Mouse (Mus musculus) limb, embryonic 11.5 days (tissue): Measurements from ENCODE around the gene Gm13090. TPM values are rescaled to one million over a fixed set of nuclear protein-coding genes. Genes with fewer than 3 reads are reported as not detected.

ENCODE experiments used
- ATAC-seq: fragments of 200-750 bp; cut with Nextera tagmentation; 2 replicates; pipeline ENCODE4 v1.8.0; 2017; ENCODE audit warnings: low read depth; ENCODE audit not compliant: insufficient number of reproducible peaks, low FRiP score, low TSS enrichment
- DNase-seq: peaks from one replicate; pipeline ENCODE4 v3.0.0-alpha.2; 2015; ENCODE audit warnings: low spot score
- H3K27ac ChIP-seq: fragments of 300-500 bp; sonication (generic); replicated peaks from 2 replicates; pipeline ENCODE4 v1.5.1; 2014; ENCODE audit warnings: low read depth, mild to moderate bottlenecking, low read length
- H3K27me3 ChIP-seq: fragments of 300-500 bp; sonication (generic); 2 replicates; pipeline ENCODE4 v1.6.1; 2014; ENCODE audit warnings: mild to moderate bottlenecking, low read length, mixed read lengths; ENCODE audit not compliant: control insufficient read depth, insufficient read depth
- H3K36me3 ChIP-seq: fragments of 300-500 bp; sonication (generic); 2 replicates; pipeline ENCODE4 v1.6.1; 2014; ENCODE audit warnings: mild to moderate bottlenecking, low read length, moderate library complexity, mixed read lengths; ENCODE audit not compliant: control insufficient read depth, insufficient read depth
- H3K4me1 ChIP-seq: fragments of 300-500 bp; sonication (generic); 2 replicates; pipeline ENCODE4 v1.6.1; 2014; ENCODE audit warnings: low read length, mixed read lengths; ENCODE audit not compliant: control insufficient read depth, insufficient read depth
- H3K4me2 ChIP-seq: fragments of 300-500 bp; sonication (generic); 2 replicates; pipeline ENCODE4 v1.6.1; 2014; ENCODE audit warnings: low read depth, mild to moderate bottlenecking, moderate library complexity; ENCODE audit not compliant: severe bottlenecking
- H3K4me3 ChIP-seq: fragments of 300-500 bp; sonication (generic); 2 replicates; pipeline ENCODE4 v1.5.1; 2014; ENCODE audit warnings: low read depth, low read length
- H3K9ac ChIP-seq: fragments of 300-500 bp; sonication (generic); 2 replicates; pipeline ENCODE4 v1.6.1; 2014; ENCODE audit warnings: mild to moderate bottlenecking, low read length
- H3K9me3 ChIP-seq: fragments of 300-500 bp; sonication (generic); 2 replicates; pipeline ENCODE4 v1.6.1; 2016; ENCODE audit warnings: low read length; ENCODE audit not compliant: control insufficient read depth
- WGBS: fragments of 180-500 bp; shearing (Covaris S2); extraction: QIAGEN DNeasy Blood & Tissue Kit; methylation state at CpG from one replicate; pipeline ENCODE4 v1.1.7; 2014; 5-methylcytosine and 5-hydroxymethylcytosine counted together
- polyA plus RNA-seq: library from polyadenylated mRNA; unstranded; fragments of >200 nt; fragmentation: Nextera tagmentation; extraction: Ambion mirVana; gene quantifications from 2 replicates; pipeline ENCODE4 v1.2.1, GENCODE M21; 2014

The Gm13090 gene
- polyA plus RNA-seq, 1 experiment from 2014 or later = 0.21 TPM

DNA sequence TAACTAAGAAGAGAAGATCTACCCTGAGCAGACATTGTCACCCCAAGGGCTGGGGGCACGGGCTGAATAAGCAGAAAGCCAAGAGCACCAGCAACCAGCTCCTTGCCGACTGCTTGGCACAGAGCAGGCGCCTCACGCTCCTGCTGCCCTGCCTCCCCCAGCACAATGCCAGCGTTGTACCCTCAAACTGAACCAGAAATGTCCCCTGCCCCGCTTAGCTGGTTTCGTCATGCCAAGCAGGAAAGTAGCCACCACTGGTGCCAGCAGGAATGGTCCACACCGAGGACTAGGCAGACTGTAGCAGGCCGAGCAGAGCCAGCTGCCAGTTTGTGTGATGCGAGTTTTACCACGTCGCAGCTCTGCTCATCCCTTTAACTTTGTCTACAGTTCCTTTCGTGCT is 7.4 kb upstream of the Gm13090 start:
- H3K36me3 ChIP-seq = no peaks in the 10 kb centered on the region
- no peak overlapping the region for H3K9ac ChIP-seq
- WGBS = 95% methylated on average over 13 of the region's 13 CpGs
- no peaks in the 10 kb centered on the region for H3K27me3 ChIP-seq
- no peak overlapping the region for H3K4me3 ChIP-seq
- ATAC-seq = no peak
- no peak for DNase-seq
- no peaks in the 10 kb centered on the region for H3K4me1 ChIP-seq
- no peak overlapping the region for H3K4me2 ChIP-seq
- no peak overlapping the region for H3K27ac ChIP-seq
- no peaks in the 10 kb centered on the region for H3K9me3 ChIP-seq

DNA sequence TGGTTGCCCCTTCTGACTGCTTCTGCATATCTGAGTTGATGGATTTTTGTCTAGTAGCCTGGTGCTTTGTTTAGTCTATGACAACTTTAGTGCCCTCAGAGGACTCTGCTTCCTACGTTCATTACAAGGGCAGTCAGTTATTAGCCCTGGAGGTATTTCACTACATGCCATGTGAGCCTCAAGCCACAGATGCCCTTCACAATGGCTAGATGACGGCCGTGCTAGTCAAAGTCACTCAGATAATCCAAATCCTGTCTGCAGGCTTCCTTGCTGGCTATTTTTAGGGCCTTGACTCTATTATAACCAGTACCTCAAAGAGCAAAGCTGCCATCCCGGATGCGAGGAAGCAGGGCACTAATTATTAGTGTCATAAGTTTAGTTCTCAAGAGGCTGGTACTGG is 6.3 kb upstream of the Gm13090 start:
- no peak overlapping the region for H3K4me3 ChIP-seq
- H3K4me2 ChIP-seq = no peak overlapping the region
- no peak overlapping the region for H3K9ac ChIP-seq
- no peaks in the 10 kb centered on the region for H3K36me3 ChIP-seq
- H3K9me3 ChIP-seq = no peaks in the 10 kb centered on the region
- H3K27me3 ChIP-seq = no peaks in the 10 kb centered on the region
- WGBS = 76% methylated on average over 5 of the region's 5 CpGs
- H3K27ac ChIP-seq = no peak overlapping the region
- no peak for DNase-seq
- ATAC-seq = no peak
- no peaks in the 10 kb centered on the region for H3K4me1 ChIP-seq

DNA sequence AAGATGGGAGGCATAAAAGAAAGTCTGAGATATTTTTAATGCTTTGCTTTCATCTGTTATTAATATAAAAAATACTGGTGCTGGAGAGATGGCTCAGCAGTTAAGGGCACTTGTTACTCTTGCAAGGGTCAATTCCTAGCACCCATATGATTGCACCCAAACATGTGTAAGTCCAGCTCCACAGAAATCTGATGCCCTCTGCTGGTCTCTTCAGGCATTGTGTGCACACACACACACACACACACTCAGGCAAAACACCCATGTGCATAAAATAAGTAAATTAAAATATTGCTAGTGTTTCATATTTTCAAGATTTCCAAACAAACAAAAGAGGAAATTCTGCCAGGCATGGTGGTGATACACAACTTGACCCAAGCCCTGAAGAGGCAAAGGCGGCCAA is 2.0 kb upstream of the Gm13090 start:
- DNase-seq = no peak
- no peak for ATAC-seq
- Histone ChIP-seq H3K36me3 (no peaks in the 10 kb centered on the region), H3K9ac (no peak overlapping the region), H3K9me3 (no peaks in the 10 kb centered on the region), H3K27me3 (no peaks in the 10 kb centered on the region), H3K4me1 (no peaks in the 10 kb centered on the region), H3K4me2 (no peak overlapping the region), H3K27ac (no peak overlapping the region), H3K4me3 (no peak overlapping the region)
- WGBS = 100% methylated on average over 1 of the region's 1 CpGs

DNA sequence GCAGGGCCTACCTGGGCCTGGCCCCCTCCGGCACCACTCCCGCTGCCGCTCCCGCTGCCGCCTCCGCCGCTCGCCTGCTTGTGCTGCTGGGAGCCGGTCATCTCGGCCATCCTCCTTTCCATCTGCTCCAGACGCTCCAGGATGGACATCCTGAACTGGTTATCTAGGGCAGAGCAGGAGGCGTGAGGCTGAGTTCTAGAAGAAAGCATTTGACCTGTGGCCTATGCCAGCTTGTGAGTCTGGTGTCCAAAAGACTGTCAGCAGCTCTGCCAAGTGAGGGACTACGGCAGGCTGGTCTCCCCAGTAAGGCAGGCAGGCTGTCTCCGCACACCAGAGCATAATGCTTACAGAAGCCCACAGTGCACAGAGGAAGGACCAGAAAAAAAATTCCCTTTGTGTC is 551 bp upstream of the Gm13090 start:
- Histone ChIP-seq H3K36me3 (no peaks in the 10 kb centered on the region), H3K9me3 (no peaks in the 10 kb centered on the region), H3K27ac (no peak overlapping the region), H3K9ac (no peak overlapping the region), H3K4me2 (no peak overlapping the region), H3K4me3 (no peak overlapping the region), H3K4me1 (no peaks in the 10 kb centered on the region), H3K27me3 (no peaks in the 10 kb centered on the region)
- ATAC-seq (no peak), DNase-seq (no peak)
- WGBS = 84% methylated on average over 14 of the region's 14 CpGs

DNA sequence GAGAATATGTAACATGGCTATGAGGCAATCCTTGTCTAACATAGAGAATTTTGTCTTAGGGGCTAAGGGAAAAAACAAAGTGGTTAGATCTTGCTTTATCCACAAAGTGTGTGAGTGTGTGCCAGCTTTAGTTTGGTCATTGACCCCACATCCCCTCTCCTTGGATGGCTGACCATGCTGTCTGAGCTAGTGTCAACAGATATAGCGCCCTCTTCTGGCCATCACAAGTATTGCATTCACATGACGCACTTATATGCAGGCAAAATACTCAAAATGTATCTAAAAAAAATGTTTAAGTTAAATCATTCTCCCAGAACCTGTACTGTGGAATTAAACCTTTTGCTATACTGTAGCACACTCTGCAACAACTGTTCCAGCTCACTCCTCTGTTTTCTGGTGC is 5.8 kb downstream of the Gm13090 start:
- Histone ChIP-seq H3K4me3 (no peak overlapping the region), H3K9me3 (no peaks in the 10 kb centered on the region), H3K4me2 (no peak overlapping the region), H3K36me3 (no peaks in the 10 kb centered on the region), H3K4me1 (no peaks in the 10 kb centered on the region), H3K27me3 (no peaks in the 10 kb centered on the region), H3K27ac (no peak overlapping the region), H3K9ac (no peak overlapping the region)
- 38% methylated on average over 2 of the region's 2 CpGs for WGBS
- DNase-seq = peak; percentile 44
- ATAC-seq = no peak

DNA sequence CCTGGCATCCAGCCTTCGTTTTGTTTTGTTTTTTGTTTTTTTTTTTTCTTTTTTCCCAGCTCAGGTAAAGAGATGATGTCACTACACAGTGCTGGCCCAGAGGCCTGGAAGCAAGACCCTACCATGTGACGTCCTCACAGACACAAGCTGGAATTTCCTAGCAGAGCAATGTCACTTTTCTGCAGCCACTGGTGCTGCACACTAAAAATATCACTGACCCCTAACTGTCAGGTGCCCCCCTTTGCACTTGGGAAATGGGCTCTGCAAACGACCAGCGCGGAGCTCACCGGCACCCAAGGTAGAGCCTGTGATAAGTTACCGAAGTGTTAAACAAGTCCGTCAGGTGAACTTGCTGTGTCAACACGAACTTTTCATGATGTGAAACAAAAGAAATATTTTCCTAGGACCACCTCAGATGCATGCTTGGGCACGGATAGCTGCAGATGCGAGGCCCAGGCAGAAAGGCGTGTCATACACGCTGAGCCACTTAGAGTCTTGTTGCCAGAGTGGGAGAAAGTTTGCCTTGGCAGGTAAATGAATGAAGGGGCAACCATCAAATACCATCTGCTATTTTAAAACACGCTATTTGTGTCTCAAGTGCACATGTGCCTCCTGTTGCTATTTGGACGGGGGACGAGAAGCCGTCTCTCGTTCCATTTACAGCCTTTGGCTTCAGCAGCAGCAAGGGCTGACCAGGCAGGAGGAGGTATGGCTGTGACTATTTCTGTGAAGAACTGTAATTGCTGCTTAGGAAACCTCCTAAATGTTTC is 7.1 kb downstream of the Gm13090 start:
- ATAC-seq (no peak), DNase-seq (no peak)
- no peak overlapping the region for H3K27ac ChIP-seq
- no peaks in the 10 kb centered on the region for H3K9me3 ChIP-seq
- no peaks in the 10 kb centered on the region for H3K36me3 ChIP-seq
- WGBS = 85% methylated on average over 18 of the region's 18 CpGs
- no peak overlapping the region for H3K4me2 ChIP-seq
- H3K9ac ChIP-seq = no peak overlapping the region
- H3K27me3 ChIP-seq = no peaks in the 10 kb centered on the region
- no peak overlapping the region for H3K4me3 ChIP-seq
- H3K4me1 ChIP-seq = no peaks in the 10 kb centered on the region

DNA sequence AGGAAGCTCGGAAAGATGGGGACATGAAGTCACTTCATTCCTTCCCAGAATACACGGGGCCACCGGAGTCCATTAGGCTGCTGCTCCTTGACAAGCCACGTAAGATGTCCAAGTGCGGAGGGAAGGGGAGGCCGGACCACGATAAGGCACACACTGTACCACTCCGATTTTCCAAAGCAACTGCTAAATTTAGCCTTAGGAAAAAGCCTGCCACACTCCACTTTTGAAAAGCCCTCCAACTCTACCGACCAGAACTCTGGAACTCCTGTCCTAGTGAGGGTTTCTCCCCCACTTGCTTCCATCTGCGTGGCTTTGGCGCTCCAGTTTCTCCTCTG is 7.7 kb downstream of the Gm13090 start:
- Histone ChIP-seq H3K9ac (no peak overlapping the region), H3K27me3 (no peaks in the 10 kb centered on the region), H3K4me1 (no peaks in the 10 kb centered on the region), H3K27ac (no peak overlapping the region), H3K9me3 (no peaks in the 10 kb centered on the region), H3K36me3 (no peaks in the 10 kb centered on the region), H3K4me2 (no peak overlapping the region), H3K4me3 (no peak overlapping the region)
- 92% methylated on average over 11 of the region's 11 CpGs for WGBS
- ATAC-seq = no peak
- DNase-seq = no peak

DNA sequence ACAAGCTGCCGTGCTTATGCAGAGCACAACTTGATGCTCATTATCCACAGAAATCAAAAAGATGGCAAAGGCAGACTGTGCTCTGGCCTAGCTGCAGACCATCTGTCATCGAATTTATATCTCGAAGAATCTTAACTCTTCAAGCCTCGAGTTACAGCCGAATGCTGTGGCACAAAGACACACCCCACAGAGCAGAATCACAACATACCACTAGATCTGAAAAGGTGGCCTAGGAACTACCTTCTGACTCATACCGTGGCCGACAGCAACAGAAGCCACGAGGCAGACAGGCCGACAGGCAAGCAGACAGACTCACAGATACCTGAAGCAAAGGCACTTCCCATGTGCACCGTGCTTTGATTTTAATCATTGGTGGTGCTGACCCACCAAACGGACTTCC is 14.3 kb downstream of the Gm13090 start:
- Histone ChIP-seq H3K27ac (no peak overlapping the region), H3K4me1 (0 out of 2 replicates have a peak, but pooled peaks cover 2% of the 10 kb centered on the region), H3K27me3 (peaks cover 8% of the 10 kb centered on the region; the same call in 1 of the 2 replicates), H3K4me2 (no peak overlapping the region), H3K9me3 (no peaks in the 10 kb centered on the region), H3K4me3 (no peak overlapping the region), H3K9ac (no peak overlapping the region), H3K36me3 (no peaks in the 10 kb centered on the region)
- no peak for DNase-seq
- ATAC-seq = no peak
- WGBS = 89% methylated on average over 11 of the region's 11 CpGs

DNA sequence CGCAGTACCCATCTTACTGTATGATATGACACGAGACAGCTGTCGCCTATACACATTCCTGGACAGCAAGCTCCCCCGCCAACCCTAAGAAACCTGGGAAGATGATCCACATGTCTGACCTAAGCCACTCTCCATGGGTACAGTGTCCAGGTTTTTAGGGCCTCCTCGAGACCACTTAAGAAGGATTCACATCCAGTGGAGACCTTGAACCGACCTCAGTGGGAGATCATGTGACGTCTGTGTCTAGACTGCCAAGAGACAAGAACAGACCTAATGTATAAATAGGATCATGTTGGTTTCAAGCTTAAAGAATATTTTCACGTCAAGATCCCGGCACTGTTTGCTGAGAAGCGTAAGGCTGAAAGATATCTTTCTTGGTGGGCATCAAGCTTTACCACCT is 14.8 kb downstream of the Gm13090 start:
- WGBS = 90% methylated on average over 10 of the region's 10 CpGs
- Histone ChIP-seq H3K4me2 (no peak overlapping the region), H3K4me1 (0 out of 2 replicates have a peak, but pooled peaks cover 2% of the 10 kb centered on the region), H3K9me3 (no peaks in the 10 kb centered on the region), H3K27me3 (peaks cover 8% of the 10 kb centered on the region; the same call in 1 of the 2 replicates), H3K4me3 (no peak overlapping the region), H3K36me3 (no peaks in the 10 kb centered on the region), H3K9ac (no peak overlapping the region), H3K27ac (no peak overlapping the region)
- DNase-seq (no peak), ATAC-seq (no peak)
